Mouse (Mus musculus) cerebellum, adult 11-12 months (tissue): ENCODE measurements around the gene Gpr158.

Source experiments
- DNase-seq: peaks from one replicate; pipeline ENCODE4 v3.0.0; 2022

Gpr158 gene

DNA sequence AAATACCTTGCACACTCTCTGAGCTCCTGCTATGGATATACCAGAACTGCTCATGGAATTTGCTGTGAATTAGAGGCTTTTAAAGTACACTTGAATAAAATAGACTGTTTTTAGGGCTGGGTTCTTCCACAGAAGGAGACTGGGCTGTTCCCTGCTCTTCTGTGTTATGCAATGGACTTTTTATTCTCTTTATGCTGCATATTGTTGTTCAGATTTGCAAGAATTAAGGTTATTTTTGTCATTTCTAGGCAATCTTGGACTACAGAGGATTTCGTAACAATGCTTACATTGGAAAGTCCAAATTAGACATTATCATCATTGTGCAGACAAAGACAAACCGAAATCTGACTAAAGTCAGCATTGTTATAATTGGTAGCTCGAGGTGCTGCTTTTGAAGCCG, 298.4 kb downstream of the Gpr158 start:
- no peak for DNase-seq

DNA sequence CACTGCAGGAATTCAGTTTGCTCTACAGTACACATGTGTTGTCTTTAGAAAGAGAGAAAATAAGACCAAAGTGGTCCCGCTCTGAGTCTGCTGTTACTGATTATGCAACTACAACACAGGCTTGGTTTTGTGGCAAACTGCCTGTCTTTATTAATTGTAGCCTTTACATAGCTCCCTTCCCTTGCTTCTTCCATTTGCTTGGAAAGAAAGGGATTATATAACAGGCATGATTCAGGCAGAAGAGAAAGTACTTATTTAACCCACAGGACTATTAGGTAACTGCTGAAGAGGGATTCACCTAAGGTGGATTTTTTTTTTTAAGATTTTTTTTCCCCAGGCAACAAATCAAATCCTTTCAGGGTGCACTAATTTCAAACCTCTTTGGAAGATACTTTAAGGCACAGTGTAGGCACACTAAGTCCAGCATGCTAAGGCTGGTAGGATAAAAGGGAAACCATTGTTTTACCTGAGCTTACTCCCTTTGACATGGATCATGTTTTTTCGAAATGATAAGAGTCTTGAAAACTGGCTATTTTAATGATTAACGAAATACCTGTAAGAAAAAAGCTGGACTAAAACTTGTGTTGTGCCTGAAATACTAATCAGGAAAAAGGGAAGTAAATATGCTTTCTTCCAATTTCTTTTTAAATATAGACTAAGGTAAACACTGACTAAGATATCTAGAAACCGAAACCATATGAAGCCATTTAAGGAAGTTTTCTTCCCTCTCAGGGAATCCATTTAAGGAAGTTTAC, 308.9 kb downstream of the Gpr158 start:
- no peak for DNase-seq

DNA sequence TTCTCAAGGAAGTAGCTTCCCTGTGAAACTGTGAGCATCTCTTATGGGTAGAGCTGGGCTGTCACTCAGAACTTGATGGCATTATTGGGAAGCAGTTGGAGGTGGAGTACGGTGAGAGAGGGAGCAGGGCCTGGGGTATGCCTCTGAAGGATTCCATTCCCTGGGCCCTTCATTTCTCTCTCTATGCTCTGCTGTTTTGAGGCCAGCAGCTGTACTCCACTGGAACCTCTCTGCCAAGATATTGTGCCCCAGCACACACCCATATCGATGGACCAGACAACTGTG, 309.4 kb downstream of the Gpr158 start:
- no peak for DNase-seq

DNA sequence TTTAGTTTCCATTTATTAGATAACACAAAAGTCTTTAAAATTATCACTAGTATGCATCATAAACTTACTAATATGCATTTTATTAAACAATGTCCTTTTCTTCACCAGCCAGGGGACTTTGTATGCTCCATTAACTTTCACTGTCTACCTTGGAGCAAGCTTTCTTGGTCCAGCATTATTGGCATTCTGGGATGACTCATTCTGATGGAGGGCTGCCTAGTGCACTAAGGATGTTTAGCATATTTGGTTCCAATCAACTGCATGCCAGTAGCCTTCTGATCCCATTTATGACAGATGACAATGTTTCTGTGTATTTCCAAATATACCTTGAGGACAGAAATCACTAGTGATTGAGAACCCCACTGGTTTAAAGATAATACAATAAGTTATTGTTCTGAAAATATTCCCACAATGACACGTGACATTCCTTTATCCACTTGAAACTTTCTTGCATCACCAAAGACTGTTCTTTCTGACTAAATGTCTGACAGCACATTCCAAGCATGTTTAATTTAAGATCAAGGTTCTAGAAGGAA, 313.5 kb downstream of the Gpr158 start:
- DNase-seq, result no peak

DNA sequence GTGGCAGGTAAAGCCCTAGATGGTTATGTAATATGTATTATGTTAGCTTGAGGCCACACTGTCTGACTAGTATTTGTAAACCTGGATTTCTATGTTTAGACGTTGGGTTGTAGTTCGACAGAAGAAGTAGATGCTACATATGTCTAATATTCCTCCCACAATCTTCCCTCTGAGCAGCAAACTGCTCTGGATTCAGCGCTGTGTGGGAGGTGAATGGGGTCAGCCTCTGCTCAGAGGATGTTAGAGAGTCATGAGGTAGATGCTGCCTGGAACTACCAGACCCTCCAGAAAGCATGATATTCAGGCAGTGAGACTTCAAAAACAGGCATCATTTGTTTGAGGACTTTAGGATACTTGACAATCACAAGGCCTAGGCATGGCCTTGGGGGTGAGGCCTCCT, 317.4 kb downstream of the Gpr158 start:
- no peak for DNase-seq

DNA sequence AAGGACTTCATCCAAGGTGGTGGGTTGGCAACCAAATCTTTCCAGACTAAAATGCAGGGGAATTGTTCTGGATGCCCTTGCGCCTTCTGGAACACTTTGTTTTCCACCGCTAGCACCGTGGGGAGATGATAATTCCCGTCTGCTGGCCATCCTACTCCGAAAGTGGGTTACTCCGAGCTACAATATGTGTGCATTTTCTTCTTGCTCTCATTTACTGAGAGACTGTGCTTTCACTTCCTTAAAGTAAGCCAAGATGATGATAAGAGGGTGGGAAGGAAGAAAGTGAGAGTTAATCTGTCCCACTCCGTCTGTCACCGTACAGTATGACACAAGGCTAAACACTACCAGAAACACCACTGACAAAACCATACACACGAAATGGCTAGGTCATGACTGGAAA, 325.8 kb downstream of the Gpr158 start:
- DNase-seq, result no peak

DNA sequence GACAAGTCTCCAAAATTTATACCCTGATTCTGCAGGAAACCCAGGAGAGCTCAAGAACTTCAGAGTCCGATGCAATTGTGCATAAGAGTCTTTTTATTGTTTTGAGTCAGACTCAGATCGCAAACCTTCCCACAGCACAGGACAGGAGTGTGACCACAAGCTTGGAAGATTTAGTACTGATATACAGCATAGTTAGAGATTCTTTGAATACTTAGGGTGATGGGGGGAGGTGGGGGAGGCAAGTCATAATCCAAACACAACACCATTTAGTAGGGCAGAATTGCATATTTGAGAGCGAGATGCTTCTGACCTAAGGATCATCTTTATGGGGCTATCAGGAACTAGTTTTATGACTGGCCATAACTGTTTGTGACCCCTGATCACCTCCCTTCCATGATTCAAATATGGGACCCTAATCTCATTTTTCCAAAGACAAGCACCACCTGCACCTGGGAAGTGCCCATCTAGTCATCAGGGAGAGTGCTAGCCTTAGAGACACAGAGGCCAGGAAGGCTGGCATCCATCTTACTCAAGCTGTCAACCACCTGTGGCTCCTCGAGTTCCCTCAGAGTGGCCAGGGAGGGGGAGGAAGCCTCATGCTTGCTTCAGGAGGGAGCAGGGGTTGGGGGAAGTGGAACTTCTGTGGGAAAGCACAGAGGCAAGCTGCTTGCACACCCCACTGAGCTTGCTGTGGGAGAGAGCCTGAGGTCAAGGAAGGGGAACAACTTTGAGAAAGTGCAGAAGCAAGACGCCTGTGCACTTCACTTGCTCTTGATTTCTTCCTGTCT, 326.7 kb downstream of the Gpr158 start:
- peak; percentile 38 for DNase-seq

DNA sequence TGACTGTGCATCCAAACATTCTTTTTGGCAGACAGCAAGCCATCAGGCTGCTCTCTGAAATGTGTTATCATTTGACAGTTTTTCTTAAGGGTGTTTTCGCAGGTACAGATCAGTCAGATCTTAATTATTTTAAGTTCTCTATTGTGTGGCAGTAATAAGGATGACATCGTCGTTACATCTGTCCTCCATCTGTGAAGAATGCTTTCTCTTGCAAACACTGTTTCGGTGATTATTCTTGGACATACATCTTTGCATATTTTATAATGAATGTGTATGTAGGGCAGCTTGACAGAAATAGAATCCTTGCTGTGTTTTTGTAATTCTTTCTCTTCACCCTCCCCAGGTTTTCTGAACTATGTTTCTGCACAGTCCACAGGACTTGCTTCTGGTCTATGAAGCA, 360.7 kb downstream of the Gpr158 start:
- DNase-seq, result no peak

DNA sequence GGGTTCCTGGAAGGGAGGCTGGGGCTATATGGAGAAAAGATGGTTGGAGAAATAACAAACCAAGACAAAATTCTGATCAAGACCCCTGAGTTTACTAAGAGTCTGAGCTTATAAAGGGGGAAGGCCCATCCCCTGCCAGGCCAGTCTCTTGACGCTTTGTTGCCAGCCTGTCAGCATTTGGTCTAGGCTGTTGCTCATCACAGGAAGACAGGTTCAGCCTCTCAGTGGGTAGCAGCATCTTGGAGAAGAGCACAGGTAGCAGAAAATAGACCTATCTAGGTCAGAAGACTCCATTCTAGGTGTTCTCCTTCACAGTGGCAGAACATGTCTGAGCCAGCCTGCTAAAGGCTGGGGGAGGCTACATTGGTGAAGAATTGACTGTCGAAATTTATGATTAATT, 416.4 kb downstream of the Gpr158 start:
- peak; percentile 47 for DNase-seq

DNA sequence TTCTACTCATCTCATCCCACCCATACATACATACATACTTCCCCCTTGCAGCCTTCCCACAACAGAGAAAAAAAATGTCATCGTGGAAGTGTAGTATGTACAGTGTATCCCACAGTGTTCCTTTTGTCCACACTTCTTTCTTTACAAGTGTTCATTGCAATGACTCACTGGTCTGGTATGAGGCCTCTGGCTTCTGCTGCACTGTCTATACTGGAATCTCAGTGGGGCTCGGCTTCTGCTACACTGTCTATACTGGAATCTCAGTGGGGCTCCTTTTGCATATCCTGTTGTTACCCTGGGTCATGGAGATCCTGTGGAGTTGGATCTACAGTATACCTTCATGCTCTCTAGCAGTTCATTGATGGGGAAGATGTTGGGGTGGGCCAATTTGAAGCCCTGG, 425.8 kb downstream of the Gpr158 start:
- no peak for DNase-seq

DNA sequence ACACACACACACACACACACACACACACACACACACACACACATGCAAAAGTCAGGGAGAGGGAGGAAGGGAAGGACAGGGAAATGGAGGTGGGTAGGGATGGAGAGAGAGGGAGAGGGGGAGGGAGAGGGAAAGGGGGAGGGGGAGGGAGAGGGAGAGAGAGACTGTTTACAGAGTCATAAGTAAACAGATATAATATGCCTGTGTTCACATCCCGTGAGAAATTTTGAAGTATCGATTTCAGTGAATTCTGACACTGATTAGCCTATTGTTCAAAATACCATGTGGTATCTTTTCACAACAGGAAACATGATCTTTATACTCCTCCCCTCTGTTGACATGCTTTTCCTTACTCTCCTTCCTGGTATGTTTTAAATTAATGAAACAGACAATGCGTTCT, 432.3 kb downstream of the Gpr158 start:
- DNase-seq, result no peak

DNA sequence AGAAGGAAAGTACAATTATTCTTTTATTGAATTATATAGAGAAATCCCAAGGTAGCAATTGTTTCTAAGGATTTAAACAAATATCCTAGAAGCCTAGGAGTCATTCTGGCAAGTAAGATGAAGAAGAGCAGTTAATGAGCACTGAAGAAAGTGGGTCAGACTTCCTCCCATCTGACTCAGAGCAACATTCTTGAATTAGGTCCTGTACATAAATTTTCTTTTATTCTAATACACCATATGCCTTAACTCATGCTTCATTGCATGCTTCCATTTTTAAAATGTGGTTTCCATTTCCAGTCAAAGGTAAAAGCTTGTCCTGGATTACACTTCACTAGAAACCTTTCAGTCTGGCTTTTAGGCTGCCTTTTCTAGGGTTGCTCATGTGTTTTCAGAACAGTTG, 432.7 kb downstream of the Gpr158 start:
- no peak for DNase-seq

DNA sequence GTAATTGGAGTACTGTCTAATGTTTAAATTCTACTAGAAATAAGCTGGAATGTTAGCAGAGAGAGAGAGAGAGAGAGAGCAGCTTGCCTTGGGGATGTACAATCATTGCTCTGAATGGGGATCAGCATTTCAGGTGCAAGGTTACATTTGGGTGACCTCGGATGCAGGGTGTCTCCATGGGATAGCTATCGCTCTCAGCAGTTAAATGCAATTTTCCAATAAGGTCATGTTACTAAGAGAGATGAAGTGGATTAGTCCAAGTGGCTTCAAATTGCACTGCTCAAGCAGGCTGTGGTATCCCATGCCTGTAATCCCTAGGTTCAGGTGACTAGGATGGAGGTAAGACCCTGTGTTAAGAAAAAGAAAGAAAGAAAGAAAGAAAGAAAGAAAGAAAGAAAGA, 441.2 kb downstream of the Gpr158 start:
- DNase-seq, result no peak

DNA sequence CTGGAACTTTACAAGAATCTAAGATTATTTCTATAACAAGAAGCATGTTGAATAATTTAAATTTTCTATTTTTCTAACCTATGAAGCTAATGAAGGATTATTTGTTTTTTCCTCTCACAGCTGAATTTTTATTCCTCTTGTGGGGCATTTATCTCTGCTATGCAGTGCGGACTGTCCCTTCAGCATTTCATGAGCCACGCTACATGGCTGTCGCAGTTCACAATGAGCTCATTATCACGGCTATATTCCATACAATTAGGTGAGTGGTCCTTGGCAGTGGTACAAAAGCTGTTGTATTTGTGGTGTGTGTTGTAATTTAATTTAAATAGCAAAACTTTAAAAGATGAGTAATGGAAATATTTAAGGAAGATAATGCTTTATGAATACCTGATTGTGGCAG, 443.1 kb downstream of the Gpr158 start:
- DNase-seq, result no peak

DNA sequence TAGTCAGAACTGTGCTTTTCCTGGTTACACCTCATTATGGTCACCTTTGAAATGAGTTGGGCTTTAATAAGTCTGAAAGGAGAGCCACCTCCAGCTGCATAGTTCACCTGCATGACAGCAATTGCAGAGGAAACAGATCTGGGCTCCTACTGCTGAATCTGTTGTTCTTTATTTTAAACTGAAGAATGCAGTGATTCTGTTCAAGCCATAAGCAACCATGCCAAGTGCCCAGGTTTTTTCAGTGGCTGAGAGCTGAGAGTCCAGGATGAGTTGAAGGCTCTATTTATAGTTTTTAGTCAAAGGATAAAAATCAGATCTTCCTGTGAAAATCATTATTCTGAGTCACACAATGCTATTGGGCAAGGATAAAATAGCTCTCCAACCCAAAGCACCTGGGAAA, 496.7 kb downstream of the Gpr158 start:
- DNase-seq, result peak; percentile 36
